Mouse (Mus musculus) spleen, adult 18-20 months (tissue): ENCODE measurements around the gene Deup1.
"Not testable (repeated sequence)": the region's sequence is repeated elsewhere in the genome, so short reads cannot be mapped to it uniquely, and the experiment has no call there.

ENCODE experiments used
- DNase-seq, 2 experiments: peaks; one replicate each; pipeline ENCODE4 v3.0.0; 2022; ENCODE audit warnings: mixed read lengths in 2 of 2

The Deup1 gene

GRCm38 (mm10) chr9:15587157-15587854 is 40.4 kb downstream of the Deup1 start:
- DNase-seq, result no peak

GRCm38 (mm10) chr9:15585956-15586355 is 41.8 kb downstream of the Deup1 start:
- DNase-seq, result no peak

GRCm38 (mm10) chr9:15584209-15584608 is 43.5 kb downstream of the Deup1 start:
- DNase-seq, result no peak

- DNase-seq, result no peak
These were observed 45.7 kb downstream of the Deup1 start for GRCm38 (mm10) chr9:15582026-15582425.

- no peak for DNase-seq
These were observed 47.6 kb downstream of the Deup1 start for GRCm38 (mm10) chr9:15580176-15580575.

GRCm38 (mm10) chr9:15578946-15579345 is 48.8 kb downstream of the Deup1 start:
- DNase-seq, result no peak

GRCm38 (mm10) chr9:15578427-15578826 is 49.3 kb downstream of the Deup1 start:
- DNase-seq, result no peak

- DNase-seq, result no peak
These were observed 52.8 kb downstream of the Deup1 start for GRCm38 (mm10) chr9:15574750-15575454.

- DNase-seq, result no peak
These were observed 65.4 kb downstream of the Deup1 start for GRCm38 (mm10) chr9:15562353-15562752.

- no peak for DNase-seq
These were observed 67.3 kb downstream of the Deup1 start for GRCm38 (mm10) chr9:15560451-15560850.

- DNase-seq, result no peak
These were observed 74.4 kb downstream of the Deup1 start for GRCm38 (mm10) chr9:15553322-15553721.

- DNase-seq, result no peak
These were observed 75.5 kb downstream of the Deup1 start for GRCm38 (mm10) chr9:15551933-15552851.

GRCm38 (mm10) chr9:15551073-15551472 is 76.7 kb downstream of the Deup1 start:
- not testable (repeated sequence) for DNase-seq

GRCm38 (mm10) chr9:15550461-15550961 is 77.2 kb downstream of the Deup1 start:
- DNase-seq, result no peak

- no peak for DNase-seq
These were observed 85.9 kb downstream of the Deup1 start for GRCm38 (mm10) chr9:15541735-15542354.

- DNase-seq, result no peak
These were observed 88.7 kb downstream of the Deup1 start for GRCm38 (mm10) chr9:15538979-15539533.

- DNase-seq, result no peak
These were observed 90.2 kb downstream of the Deup1 start for GRCm38 (mm10) chr9:15537455-15538048.

- DNase-seq, result no peak
These were observed 90.8 kb downstream of the Deup1 start for GRCm38 (mm10) chr9:15536861-15537426.

GRCm38 (mm10) chr9:15535418-15535817 is 92.3 kb downstream of the Deup1 start:
- DNase-seq, result no peak

- DNase-seq, result peak in 1 of 2 experiments; percentile 27
These were observed 93.6 kb downstream of the Deup1 start for GRCm38 (mm10) chr9:15534110-15534509.

- peak in 1 of 2 experiments; percentile 14 for DNase-seq
These were observed 94.2 kb downstream of the Deup1 start for GRCm38 (mm10) chr9:15533336-15534070.
